Mouse (Mus musculus) testis, adult 2 months (tissue): Measurements from ENCODE around the gene Leprot.

Source experiments
- CTCF ChIP-seq: fragments of 200-500 bp; IDR thresholded peaks from 2 replicates; pipeline ENCODE4 v1.5.1; 2012; ENCODE audit warnings: low read depth, mild to moderate bottlenecking, inconsistent platforms, low read length, moderate library complexity; ENCODE audit not compliant: control insufficient read depth, insufficient read depth, insufficient replicate concordance
- POLR2A ChIP-seq: fragments of 200-500 bp; IDR thresholded peaks from 2 replicates; pipeline ENCODE4 v1.6.1; 2012; ENCODE audit warnings: low read depth, mild to moderate bottlenecking, inconsistent platforms, low read length, moderate library complexity; ENCODE audit not compliant: control insufficient read depth

- TF ChIP-seq CTCF (no peak), POLR2A (no peak)
Observed at GRCm38 (mm10) chr4:101655415-101655790, 7.9 kb downstream of the Leprot start.
